Mouse (Mus musculus) liver, embryonic 15.5 days (tissue): Measurements from ENCODE around the gene Slc26a5. TPM values are rescaled to one million over a fixed set of nuclear protein-coding genes. Genes with fewer than 3 reads are reported as not detected.

ENCODE experiments used
- ATAC-seq: fragments of 200-750 bp; cut with Nextera tagmentation; 2 replicates; pipeline ENCODE4 v1.8.0; 2017; ENCODE audit warnings: moderate number of reproducible peaks, mild to moderate bottlenecking, moderate library complexity; ENCODE audit not compliant: insufficient read depth
- H3K27ac ChIP-seq: fragments of 300-500 bp; sonication (generic); replicated peaks from 2 replicates; pipeline ENCODE4 v1.5.1; 2015; ENCODE audit warnings: mild to moderate bottlenecking, inconsistent platforms
- H3K27me3 ChIP-seq: fragments of 300-500 bp; sonication (generic); 2 replicates; pipeline ENCODE4 v1.6.1; 2015; ENCODE audit warnings: mild to moderate bottlenecking, inconsistent platforms
- H3K36me3 ChIP-seq: fragments of 300-500 bp; sonication (generic); replicated peaks from 2 replicates; pipeline ENCODE4 v1.6.1; 2015; ENCODE audit warnings: moderate library complexity, mild to moderate bottlenecking, inconsistent platforms
- H3K4me1 ChIP-seq: fragments of 300-500 bp; sonication (generic); replicated peaks from 2 replicates; pipeline ENCODE4 v1.6.1; 2015; ENCODE audit warnings: inconsistent platforms
- H3K4me2 ChIP-seq: fragments of 300-500 bp; sonication (generic); 2 replicates; pipeline ENCODE4 v1.6.1; 2015; ENCODE audit warnings: moderate library complexity, mild to moderate bottlenecking, inconsistent platforms
- H3K4me3 ChIP-seq: fragments of 300-500 bp; sonication (generic); replicated peaks from 2 replicates; pipeline ENCODE4 v1.5.1; 2015; ENCODE audit warnings: mild to moderate bottlenecking, inconsistent platforms
- H3K9ac ChIP-seq: fragments of 300-500 bp; sonication (generic); 2 replicates; pipeline ENCODE4 v1.6.1; 2015; ENCODE audit warnings: moderate library complexity, mild to moderate bottlenecking, inconsistent platforms
- H3K9me3 ChIP-seq: fragments of 300-500 bp; sonication (generic); replicated peaks from 2 replicates; pipeline ENCODE4 v1.6.1; 2016; ENCODE audit warnings: inconsistent platforms
- WGBS: fragments of 180-500 bp; shearing (Covaris S2); methylation state at CpG from one replicate; pipeline ENCODE4 v1.1.7; 2015; ENCODE audit warnings: mixed read lengths; ENCODE audit not compliant: insufficient replicate concordance; 5-methylcytosine and 5-hydroxymethylcytosine counted together
- polyA plus RNA-seq: library from polyadenylated mRNA; unstranded; fragments of >200 nt; fragmentation: Nextera tagmentation; extraction: Ambion mirVana; gene quantifications from 2 replicates; pipeline ENCODE4 v1.2.1, GENCODE M21; 2015

The Slc26a5 gene
- polyA plus RNA-seq, 1 experiment from 2014 or later: not detected

DNA sequence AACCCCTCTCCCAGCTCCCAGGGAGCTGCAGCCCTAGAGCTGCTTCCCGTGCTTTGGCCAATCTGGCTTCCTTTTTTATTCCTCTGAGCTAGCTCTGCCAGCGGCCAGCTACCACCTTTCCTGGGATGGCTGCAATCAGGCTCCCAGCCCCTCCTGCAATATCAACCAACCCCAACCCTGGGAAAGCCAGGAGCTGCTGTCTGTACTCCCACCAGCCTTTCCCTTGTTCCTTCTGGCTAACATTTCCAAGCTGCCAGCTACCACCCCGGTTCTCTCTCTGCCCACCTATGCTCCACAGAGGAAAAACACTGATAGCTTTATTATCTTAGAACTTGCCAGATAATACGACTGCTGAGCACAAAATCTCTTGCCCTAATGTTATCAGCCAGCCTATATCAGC, 60.6 kb downstream of the Slc26a5 start:
- H3K4me1 ChIP-seq: no peaks in the 10 kb centered on the region
- no peak for ATAC-seq
- no peak overlapping the region for H3K4me3 ChIP-seq
- no peaks in the 10 kb centered on the region for H3K9me3 ChIP-seq
- no peak overlapping the region for H3K9ac ChIP-seq
- no peak overlapping the region for H3K4me2 ChIP-seq
- no peak overlapping the region for H3K27ac ChIP-seq
- 50% methylated on average over 4 of the region's 4 CpGs for WGBS
- H3K36me3 ChIP-seq: peaks cover 45% of the 10 kb centered on the region
- no peaks in the 10 kb centered on the region for H3K27me3 ChIP-seq

DNA sequence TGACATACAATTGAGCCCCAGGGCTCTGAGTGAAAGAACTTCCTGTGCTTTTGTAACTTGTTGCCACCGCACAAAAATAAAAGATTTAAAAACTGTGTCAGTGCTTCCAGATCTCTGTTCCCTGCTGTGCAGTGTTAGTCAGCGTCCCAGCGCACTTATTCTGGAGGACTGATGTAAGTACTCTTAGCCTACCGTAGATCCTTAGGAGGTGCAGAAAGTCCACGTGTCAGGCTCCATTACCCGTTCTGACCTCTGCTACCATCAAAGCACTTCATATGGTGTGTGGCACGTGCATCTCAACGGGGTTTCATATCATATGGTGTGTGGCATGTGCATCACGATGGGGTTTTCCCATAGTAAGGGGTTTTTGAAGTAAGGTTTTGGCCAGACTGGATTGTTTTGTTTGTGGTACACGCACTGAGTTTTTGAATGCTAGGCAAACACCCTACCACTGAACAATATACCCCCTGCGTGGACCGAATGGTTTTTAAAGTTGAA, 61.7 kb downstream of the Slc26a5 start:
- Histone ChIP-seq H3K9ac (no peak overlapping the region), H3K36me3 (peaks cover 55% of the 10 kb centered on the region), H3K4me2 (no peak overlapping the region), H3K4me3 (no peak overlapping the region), H3K4me1 (no peaks in the 10 kb centered on the region), H3K27ac (no peak overlapping the region), H3K9me3 (no peaks in the 10 kb centered on the region), H3K27me3 (no peaks in the 10 kb centered on the region)
- WGBS: 89% methylated on average over 12 of the region's 12 CpGs
- ATAC-seq: no peak

- H3K4me1 ChIP-seq: no peaks in the 10 kb centered on the region
- no peak overlapping the region for H3K4me2 ChIP-seq
- H3K9me3 ChIP-seq: no peaks in the 10 kb centered on the region
- no peaks in the 10 kb centered on the region for H3K27me3 ChIP-seq
- no peak for ATAC-seq
- H3K4me3 ChIP-seq: no peak overlapping the region
- H3K9ac ChIP-seq: no peak overlapping the region
- 92% methylated on average over 9 of the region's 9 CpGs for WGBS
- H3K27ac ChIP-seq: no peak overlapping the region
- peaks cover 62% of the 10 kb centered on the region for H3K36me3 ChIP-seq
These were observed 62.5 kb downstream of the Slc26a5 start for GRCm38 (mm10) chr5:21802907-21803306.

DNA sequence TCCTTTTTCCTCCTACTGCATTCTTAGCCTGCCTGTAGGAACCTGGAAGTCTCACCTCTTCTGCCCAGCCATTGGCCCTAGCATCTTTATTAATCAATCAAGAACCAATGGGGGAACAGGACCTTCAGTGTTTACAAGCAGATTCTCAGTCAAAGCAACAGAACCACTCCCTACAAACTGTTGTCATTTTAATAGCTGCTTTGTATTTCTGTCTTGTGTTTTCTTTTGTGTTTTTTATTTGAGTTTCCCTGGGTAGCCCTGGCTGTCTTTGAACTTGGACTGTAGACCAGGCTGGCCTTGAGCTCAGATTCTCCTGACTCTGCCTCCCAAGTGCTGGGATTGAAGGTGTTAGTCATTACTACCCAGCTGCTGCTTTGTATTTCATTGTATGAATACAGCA, 73.2 kb downstream of the Slc26a5 start:
- Histone ChIP-seq H3K4me3 (no peak overlapping the region), H3K4me1 (peaks cover 32% of the 10 kb centered on the region), H3K9ac (no peak overlapping the region), H3K9me3 (no peaks in the 10 kb centered on the region), H3K27me3 (no peaks in the 10 kb centered on the region), H3K4me2 (no peak overlapping the region), H3K36me3 (peaks cover 47% of the 10 kb centered on the region), H3K27ac (no peak overlapping the region)
- ATAC-seq: no peak

GRCm38 (mm10) chr5:21789061-21789460, 76.3 kb downstream of the Slc26a5 start:
- no peak for ATAC-seq
- Histone ChIP-seq H3K9me3 (no peaks in the 10 kb centered on the region), H3K4me3 (no peak overlapping the region), H3K9ac (0 out of 2 replicates have a peak overlapping the region, but pooled peaks have one; percentile 7), H3K4me1 (peaks cover 42% of the 10 kb centered on the region), H3K27me3 (no peaks in the 10 kb centered on the region), H3K4me2 (no peak overlapping the region; the same call in 1 of the 2 replicates), H3K36me3 (peaks cover 25% of the 10 kb centered on the region), H3K27ac (no peak overlapping the region)
- WGBS: 56% methylated on average over 5 of the region's 5 CpGs

DNA sequence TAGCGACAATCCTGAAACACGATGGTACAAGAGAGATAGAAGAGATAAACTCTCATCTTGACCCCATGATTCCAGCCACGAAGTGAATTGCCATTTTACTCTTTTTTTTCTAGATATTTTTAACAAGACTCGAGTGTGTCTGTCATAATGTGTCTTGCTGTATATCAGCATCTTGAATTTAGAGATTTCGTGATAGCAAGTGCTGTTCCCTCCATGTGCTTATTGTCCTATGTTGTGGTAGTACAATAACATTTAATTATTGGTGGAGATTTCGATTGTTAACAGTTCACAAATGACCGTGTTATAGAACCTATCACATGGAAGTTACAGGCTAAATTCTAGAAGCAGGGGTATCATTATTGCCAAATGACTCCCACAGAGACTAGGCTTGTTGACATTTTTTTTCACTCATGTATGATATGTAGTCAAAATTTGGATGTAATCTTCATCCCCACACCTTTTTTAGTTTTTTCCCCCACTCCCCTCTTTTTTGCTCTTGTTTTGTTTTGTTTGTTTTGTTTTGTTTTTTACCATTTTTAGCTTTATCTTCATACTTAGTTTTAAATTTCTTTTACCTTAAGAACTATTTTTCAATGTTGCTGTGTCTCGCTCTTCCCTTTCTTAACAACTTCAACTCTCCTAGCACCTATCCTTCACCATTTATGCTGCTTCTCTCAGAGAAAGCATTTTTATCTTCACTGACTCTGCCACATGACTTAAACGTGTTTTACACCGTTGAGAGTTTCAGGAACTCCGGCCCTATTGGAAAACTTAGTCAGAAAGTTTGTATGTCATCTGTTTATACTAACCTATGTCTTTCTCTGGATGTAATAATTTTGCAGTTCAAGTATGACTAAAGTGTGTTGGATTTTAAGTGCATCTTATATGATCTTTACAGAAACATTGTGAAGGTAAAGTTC, 78.0 kb downstream of the Slc26a5 start:
- peak overlapping the region; percentile 93 for H3K27ac ChIP-seq
- no peaks in the 10 kb centered on the region for H3K27me3 ChIP-seq
- peak overlapping the region; percentile 91 for H3K9ac ChIP-seq
- peak overlapping the region; percentile 99 for H3K4me3 ChIP-seq
- WGBS: 20% methylated on average over 11 of the region's 11 CpGs
- peaks cover 42% of the 10 kb centered on the region for H3K4me1 ChIP-seq
- peak overlapping the region; percentile 99 for H3K4me2 ChIP-seq
- H3K36me3 ChIP-seq: peaks cover 31% of the 10 kb centered on the region
- no peaks in the 10 kb centered on the region for H3K9me3 ChIP-seq
- ATAC-seq: no peak

- H3K4me3 ChIP-seq: peak overlapping the region; percentile 99
- ATAC-seq: peak; percentile 79
- whole genome bisulfite sequencing: 1% methylated on average over 51 of the region's 51 CpGs
- peak overlapping the region; percentile 93 for H3K27ac ChIP-seq
- peaks cover 42% of the 10 kb centered on the region for H3K4me1 ChIP-seq
- H3K9me3 ChIP-seq: no peaks in the 10 kb centered on the region
- peak overlapping the region; percentile 91 for H3K9ac ChIP-seq
- H3K4me2 ChIP-seq: peak overlapping the region; percentile 99
- H3K27me3 ChIP-seq: no peaks in the 10 kb centered on the region
- peaks cover 33% of the 10 kb centered on the region for H3K36me3 ChIP-seq
These were observed 78.9 kb downstream of the Slc26a5 start for GRCm38 (mm10) chr5:21786258-21787185.

DNA sequence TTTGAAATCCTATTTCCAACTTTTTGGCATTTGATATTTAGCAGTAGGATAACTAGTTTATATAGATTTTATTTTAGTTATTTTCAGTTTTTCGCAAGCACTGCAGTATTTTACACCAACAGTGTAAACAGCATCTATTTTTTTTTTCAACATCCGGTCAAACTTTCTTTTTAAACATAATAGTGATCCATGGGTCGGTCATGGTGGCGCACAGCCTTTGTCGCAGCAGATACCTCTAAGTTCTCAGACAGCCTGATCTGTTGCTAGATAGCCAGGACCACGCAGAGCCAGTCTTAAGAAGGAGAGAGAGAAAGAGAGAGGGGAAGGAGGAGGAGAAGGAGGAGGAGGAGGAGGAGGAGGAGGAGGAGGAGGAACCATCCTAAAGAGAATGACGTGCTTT, 79.6 kb downstream of the Slc26a5 start:
- Histone ChIP-seq H3K9ac (no peak overlapping the region), H3K4me3 (peak overlapping the region; percentile 99; the same call in 1 of the 2 replicates), H3K4me2 (peak overlapping the region; percentile 99), H3K36me3 (peaks cover 34% of the 10 kb centered on the region), H3K27ac (peak overlapping the region; percentile 93), H3K27me3 (no peaks in the 10 kb centered on the region), H3K4me1 (peaks cover 39% of the 10 kb centered on the region), H3K9me3 (no peaks in the 10 kb centered on the region)
- WGBS: 67% methylated on average over 7 of the region's 7 CpGs
- no peak for ATAC-seq

DNA sequence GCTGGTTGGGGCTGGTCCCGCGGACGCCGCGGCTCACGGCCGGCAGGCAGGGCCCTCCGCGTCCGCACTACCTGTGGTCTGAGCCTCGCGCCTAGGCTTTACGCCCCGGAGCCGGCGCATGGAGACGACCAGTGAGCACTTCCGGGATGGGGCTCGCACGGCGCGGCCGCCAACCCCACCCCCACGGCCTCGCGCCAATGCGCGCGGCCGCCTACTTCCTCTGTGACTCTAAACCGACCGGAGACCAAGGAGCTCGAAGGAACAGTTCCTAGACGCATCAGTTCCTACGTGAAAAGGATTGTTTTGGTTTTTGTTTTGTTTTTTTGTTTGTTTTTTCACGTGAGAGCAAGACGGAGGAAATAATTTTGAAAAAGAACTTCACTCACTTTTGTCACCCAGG, 80.4 kb downstream of the Slc26a5 start, which contains the start of the genes Dnajc2 and Psmc2:
Gene Dnajc2 (minus strand): TSS at position 199 of the 400 bp plus-strand sequence.
Gene Psmc2 (plus strand): TSS at position 231 of the 400 bp plus-strand sequence.
- Histone ChIP-seq H3K36me3 (peaks cover 41% of the 10 kb centered on the region), H3K27me3 (no peaks in the 10 kb centered on the region), H3K9ac (peak within 1 kb of the TSS; percentile 91), H3K4me2 (peak within 1 kb of the TSS; percentile 99), H3K4me1 (peaks cover 36% of the 10 kb centered on the region), H3K9me3 (no peaks in the 10 kb centered on the region), H3K4me3 (peak within 1 kb of the TSS; percentile 99), H3K27ac (peak within 1 kb of the TSS; percentile 93)
- WGBS: 0% methylated on average over 37 of the region's 37 CpGs
- ATAC-seq: peak; percentile 89

- Histone ChIP-seq H3K9me3 (no peaks in the 10 kb centered on the region), H3K4me3 (peak overlapping the region; percentile 95), H3K4me1 (peaks cover 30% of the 10 kb centered on the region), H3K4me2 (peak overlapping the region; percentile 99), H3K36me3 (peaks cover 45% of the 10 kb centered on the region), H3K27ac (peak overlapping the region; percentile 74), H3K27me3 (no peaks in the 10 kb centered on the region), H3K9ac (peak overlapping the region; percentile 82)
- ATAC-seq: peak; percentile 22
- under 1% methylated on average over 51 of the region's 51 CpGs for WGBS
These were observed 81.0 kb downstream of the Slc26a5 start for GRCm38 (mm10) chr5:21784161-21785052.
